Mouse (Mus musculus): ENCODE results near the gene Fbp2.

Gene Fbp2

DNA sequence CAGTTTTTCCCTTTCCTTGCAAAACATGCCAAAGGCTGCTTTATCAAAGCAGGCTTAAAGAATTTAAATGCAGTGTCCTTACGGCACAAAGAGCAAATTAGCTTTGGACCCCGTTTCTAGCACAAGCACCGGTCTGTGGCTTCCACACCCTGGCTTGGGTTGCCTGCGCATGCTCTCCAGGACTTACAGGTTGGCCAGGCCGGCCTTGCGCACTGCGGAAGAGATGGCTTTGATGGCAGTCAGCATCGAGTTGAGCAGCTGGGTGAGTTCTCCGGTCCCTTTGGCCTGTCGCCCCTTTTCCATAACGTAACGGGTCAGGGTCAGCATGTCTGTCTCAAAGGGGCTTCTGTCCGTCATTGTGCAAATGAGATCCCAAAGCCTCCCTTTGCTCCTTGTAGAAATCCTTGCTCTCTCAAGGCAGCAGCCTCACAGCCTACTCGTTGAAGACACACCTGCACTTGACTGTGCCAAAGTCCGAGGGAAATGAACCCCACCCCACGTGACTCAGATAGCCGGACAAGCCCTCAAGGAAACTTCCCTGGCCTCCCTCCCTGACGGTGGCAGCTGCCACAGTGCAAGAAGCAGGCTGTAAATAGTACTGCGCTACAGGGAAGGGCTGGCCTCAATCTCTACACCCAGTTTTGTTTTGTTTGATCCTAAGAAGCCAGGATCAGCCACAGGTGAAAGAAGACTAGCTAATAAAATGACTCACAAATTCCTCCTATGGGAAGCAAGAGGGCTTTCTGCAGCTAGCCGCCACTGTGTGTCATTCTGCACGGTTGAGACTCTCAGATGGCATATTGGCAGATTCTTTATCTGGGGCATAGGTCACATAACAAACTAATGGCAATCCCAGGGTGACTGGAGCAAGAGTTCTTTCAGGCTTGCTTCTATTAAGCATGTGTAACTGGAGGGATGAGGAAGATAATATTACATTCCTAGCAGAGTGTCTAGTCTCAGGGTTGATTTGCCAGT is at the start of gene Fbp2:
Gene Fbp2 (minus strand): TSS at position 482 of the 975 bp plus-strand sequence.
- no peak for DNase-seq (ENCODE audit: extremely low spot score)

DNA sequence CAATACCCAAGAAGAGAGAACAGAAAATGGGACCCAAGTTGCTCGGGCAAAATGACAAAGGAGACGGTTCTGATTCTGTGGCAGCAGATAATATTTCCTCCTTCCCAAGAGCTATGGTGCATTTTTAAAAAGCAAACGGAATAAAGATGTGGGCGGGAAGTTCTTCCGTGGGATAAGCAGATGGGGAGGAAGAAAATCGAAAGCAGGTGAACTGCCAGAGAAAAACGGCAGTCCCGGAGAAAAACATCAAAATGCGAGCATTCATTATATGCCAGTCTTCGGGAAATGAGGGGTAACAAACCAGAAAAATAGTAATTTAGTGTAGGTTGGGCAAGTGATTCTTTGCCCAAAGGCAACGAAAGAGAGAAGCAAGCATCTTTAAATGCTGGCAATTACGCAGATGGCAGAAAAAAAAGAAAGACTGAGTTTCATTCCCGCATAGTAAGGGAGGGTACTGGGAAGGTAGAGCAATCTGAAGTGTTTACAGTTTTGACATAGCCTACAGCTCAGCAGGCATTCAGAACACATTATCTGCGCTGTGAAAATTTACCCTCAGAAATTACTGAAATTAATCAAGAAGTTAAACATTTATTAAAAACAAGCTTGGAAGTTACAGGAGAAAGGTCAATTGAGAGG is 49.4 kb upstream of the Fbp2 start:
- no peak for DNase-seq (ENCODE audit: extremely low spot score)

DNA sequence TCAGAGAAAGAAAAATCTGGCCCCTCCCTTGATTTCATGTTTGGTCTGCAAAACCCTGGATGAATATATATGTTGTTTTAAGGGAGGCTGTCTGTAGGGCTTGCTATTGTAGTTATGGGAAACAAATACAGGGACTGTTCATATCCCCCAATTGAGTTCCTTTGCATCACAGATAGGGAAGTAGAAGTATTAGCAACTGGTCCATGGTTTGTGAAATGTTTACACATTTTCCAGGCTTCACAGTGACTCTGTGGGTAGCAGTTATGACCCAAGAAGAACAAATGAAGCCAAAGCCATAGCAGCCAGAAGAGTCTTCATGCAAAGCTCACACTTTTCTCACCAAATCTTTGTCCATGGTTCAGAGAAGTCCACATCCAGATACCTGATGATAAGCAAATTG is 42.9 kb upstream of the Fbp2 start:
- no peak for DNase-seq (ENCODE audit: extremely low spot score)

DNA sequence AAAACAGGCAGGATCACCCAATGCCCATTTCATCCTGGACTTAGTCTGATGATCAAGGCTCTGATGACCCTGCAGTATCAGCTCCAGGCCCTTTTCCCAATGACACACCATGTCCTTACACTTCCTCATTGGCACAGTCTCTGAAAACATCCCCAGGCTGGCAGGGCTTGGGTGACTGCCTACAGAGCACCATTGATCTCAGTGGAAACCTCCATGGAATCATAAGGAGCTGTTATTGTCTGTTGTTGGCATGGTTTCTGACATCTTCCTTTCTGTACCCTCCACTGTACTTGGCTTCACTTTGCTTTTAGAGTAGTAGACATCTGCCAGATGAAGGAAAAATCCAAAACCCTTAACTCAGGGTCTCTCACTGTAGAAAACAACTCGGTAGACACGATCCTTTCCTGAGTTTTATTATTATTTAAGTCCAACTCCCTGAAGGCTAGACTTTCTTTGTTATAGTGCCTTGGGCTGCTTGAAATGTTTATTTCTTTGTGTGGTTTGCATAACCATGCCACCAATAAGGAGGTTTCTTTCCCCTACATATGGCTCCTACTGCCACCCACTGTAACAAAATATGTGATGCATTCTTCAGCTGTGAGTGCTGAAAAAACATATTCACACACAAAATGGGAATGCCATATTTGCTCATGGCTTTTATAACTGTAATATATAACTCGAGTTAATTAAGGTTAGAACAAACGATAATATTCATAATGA is 39.9 kb upstream of the Fbp2 start:
- no peak for DNase-seq (ENCODE audit: extremely low spot score)

DNA sequence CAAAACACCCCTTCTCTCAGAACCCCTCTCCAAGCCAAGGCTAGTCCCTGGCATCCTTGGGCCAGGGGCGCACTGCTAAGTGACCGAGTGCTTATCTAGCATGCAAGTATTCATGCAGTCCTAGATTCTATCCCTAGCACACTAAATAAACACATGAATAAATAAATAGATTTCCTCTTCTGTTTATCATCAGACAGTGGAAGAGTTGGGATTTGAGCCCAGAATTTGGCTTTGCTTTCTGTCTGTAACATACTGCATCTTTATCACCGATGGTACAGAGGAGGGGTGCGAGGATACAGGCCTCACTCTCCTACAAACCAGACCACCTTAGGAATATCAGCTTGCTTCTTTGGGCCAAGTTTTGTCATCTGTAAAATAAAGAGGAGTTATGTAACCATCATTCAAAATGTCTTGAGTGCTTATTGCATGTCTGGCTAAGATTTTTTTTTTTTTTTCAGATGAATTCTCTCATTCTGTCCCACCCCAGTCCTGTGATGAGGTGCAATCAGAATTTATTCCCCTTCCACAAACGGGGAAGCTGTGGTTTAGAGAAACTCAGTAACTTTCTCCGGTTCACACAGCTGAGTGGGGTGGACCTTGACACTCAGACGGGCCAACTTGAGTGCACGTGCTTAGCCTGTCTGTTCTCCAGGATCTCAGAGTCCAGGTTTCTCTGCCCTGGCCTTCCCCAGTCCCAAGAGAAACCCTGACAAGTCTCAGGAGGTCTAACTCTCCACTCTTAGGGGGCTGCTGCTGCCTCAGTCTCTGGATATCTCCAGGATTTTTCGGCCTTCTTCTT is 35.0 kb upstream of the Fbp2 start:
- no peak for DNase-seq (ENCODE audit: extremely low spot score)

DNA sequence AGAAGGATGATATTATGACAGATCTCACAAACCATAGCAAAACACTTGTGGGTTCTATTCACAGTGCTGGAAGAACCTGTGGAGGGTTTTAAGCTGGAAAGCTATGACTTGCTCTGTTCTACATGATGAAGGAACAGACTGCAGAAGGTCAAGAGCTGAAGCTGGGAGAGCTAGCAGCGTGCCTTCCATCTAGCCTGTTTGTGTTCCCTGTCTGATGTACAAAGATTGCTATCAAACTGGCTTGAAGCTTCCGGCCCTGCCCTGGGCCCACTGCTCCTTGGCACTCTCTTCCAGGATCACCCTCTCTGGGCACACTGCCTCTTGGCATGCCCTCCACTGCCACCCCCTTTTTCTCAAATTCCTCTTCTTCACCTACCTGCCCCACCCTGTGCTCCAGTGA is 31.1 kb upstream of the Fbp2 start:
- no peak for DNase-seq (ENCODE audit: extremely low spot score)

DNA sequence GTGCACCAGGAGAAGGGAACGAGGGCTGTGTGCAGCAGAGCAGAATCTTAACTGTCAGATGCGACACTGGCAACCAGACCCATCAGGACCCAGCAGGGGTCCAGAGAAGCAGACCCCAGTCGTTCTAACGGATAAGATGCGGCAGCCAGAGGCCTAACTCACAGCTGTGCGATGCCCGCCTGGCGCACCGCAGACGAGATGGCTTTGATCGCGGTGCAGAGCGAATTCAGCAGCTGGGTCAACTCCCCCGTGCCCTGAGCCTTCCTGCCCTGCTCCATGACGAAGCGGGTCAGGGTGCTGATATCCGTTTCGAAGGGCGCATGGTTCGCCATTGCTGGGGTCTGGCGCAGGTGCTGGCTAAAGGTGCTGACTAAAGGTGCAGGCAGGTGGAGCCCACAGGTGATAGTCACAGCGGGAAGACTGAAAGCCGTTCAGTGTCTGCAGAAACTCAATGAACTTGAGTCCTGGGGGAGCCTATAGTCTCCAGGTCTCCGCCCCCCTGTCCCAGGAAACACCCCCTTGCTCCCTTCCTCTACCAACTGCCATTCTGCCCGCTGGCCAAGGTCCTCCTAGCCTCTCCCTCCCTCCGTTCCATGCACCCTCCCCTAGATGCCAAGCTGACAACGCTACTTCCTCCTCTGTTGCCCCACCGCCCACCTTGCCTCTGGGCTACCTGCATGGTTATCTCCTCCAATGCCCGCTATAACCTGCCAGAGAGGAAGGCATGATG is 29.7 kb upstream of the Fbp2 start, which contains the start of gene Fbp1:
Gene Fbp1 (minus strand): TSS at position 571 of the 730 bp plus-strand sequence.
- DNase-seq (ENCODE audit: extremely low spot score): no peak

DNA sequence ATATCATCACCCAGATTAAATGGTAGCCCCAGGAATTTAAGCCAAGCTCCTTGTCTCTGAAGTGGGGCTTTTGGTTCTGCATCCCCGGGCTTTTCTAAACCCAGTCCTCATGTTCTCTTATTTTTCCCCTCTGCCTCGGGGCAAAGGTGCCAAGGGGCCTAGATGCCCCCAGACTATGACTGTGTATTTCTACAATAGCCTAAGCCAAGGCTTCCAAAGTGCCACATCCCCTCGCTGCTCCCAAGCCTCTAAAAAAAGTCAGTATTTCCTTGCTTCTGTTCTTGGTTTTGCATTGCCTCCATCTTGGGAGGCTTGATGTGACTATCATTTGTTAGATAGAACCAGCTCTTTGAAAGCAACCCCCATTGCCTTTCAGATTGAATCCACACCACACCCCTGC is 26.3 kb upstream of the Fbp2 start:
- no peak for DNase-seq (ENCODE audit: extremely low spot score)

DNA sequence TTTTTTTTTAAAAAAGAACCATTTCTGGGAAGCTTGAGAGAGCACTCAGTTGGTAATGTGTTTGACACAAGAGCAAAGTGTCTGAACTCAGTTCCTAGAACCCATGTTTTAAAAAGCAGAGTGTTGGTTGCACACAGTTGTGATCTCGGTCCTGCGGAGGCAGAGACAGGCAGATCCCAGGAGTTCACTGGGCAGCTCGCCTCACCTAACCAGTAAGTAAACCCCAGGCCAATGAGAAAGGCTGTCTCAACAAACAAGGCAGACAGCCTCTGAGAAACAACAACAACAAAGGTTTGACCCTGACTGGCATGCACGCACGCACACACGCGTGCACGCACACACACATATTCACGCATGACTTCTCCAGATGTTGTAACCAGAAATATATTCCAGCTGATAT is 25.7 kb upstream of the Fbp2 start:
- no peak for DNase-seq (ENCODE audit: extremely low spot score)

DNA sequence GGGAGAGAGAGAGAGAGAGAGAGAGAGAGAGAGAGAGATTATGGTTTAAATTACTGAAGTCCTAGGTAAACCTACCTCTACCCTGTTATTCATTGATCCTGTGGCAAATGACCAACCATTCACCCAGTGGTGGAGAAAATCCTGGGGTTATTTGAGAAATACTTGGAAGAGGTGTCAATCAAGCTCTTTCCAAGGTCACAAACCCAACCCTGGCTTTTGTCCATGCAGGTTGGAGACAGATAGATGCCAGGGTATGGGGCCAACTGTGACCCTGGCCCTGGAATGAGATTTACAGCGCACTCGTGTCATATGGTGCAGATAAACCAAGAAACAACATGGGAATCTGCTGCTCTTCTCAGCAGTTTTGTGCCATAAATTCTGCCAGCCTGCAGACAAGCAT is 25.2 kb upstream of the Fbp2 start:
- DNase-seq (ENCODE audit: extremely low spot score): no peak

DNA sequence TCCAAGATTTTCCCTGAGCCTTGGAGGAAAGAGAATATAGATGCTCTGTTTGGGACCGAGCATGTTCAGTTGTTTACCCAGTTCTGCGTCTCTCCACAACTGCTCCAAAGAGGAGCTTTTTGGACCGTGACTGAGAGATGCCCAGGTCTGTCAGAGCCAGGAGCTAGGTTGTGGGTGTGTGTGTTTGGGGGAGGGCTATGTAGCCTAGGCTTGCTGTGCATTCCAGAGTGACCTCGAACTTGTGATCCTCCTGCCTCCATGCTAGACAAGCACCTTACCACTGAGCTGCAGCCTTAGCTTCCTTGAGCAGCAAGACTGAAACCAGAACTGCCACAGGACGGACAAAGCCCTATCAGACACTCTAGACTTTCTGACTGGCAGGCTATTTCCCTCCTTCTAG is 24.6 kb upstream of the Fbp2 start:
- DNase-seq (ENCODE audit: extremely low spot score): no peak

DNA sequence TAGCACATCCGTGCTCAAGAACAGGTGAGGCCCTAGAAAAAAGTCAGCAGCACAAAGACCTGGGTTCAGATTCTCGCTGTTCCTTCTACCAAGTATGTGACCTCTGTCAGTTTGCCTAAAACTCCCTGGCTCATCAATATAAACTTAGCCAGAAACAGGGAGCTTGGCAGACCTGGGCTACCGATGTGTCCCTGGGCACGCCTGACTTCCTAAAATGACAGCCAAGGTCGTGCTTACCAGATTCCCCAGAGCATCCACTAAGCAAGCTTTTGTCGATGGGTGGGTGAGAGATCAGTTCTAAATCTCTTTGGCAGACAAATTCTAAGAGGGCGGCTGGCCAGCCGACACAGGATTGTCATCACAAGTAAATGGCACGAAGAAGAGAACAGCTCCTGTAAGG is 23.1 kb upstream of the Fbp2 start:
- DNase-seq (ENCODE audit: extremely low spot score): no peak

DNA sequence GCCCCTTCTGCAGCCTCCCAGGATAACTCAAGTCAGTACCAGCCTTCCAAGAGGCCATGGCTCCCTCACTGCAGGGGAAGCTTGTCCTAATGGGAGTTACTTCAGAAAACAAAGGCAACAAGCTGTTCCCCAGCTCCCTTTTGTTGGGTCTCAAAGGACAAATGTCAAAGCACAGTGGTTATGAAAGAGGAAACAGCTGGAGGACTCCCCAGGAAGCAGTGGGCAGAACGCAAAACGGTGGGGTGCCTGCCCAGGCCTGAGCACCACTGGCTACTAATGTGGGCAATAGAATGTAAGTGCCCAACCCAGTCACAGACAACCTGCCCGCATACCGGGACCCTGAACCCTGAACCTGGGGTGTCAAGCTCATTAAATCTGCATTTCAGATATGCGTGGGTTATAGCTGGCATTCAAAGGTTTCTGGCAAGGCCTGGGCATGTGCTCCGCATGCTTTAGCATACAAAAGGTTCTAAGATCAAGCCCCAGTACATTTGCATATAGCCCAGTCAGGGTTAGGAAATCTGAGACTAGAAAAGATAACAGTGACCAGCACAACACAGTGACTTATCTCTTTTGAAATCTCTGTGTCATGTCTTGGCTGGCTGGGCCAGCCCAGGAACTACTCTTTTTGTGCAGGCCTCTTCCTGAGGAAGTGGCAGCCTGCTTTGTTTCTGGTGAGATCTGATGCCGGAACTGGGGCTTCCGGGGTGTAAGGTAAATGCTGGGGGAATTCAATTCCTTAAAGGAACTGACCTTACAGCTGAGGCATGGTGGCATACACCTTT is 21.8 kb upstream of the Fbp2 start:
- no peak for DNase-seq (ENCODE audit: extremely low spot score)

DNA sequence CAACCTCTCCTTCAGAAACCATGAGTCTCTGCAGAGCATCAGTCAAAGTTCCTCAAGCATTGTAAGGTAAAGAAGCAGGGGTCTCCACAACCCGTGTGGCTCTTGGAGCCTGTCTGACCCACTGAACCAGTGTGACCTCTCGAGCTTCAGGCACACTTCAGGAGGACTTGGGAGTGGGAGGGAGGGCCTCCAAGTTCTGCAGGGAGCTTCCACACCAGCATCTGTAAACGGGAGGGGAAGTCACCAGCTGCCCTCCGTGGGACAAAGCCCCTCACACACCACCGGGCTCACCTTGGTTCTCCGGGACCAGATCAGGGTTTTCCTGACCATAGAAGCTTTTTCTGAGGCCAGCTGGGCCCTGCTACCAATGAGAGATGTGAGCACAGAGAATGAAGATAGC is 21.2 kb upstream of the Fbp2 start:
- no peak for DNase-seq (ENCODE audit: extremely low spot score)

DNA sequence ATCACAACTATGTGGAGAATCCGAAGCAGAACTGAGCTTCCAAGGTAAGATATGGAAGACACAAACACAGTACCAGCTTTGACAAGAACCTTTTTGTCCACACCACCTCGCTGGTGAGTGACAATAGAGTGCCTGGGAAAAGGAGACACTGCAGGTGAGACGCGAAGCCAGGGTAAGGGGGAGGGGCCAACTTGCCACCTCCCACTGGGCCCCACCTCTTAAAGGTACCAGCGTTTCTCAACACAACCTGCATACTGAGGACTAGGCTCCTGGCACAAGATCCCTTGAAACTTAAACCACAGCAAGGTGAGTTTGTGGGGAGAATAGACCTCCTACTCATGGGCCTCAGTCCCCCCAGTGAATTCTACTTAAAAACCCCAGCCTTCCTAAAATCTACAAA is 19.0 kb upstream of the Fbp2 start:
- no peak for DNase-seq (ENCODE audit: extremely low spot score)

DNA sequence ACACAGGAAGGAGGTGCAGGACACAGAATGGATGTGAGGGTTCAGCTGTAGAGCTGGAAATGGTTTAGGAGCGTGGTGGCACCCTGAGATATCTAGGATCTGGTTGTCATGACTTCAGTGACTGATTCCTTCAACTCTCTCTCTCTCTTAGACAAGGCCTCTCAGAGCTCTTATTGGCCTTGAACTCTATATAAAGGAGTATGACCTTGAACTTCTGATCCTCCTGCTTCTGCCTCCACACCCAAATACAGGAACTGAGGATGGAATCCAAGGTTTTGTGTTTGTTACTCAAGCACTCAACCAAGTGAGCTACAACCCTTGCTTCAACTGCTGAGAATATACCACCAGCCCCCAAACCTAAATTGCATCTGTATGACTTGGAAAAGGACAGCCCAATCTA is 17.9 kb upstream of the Fbp2 start:
- DNase-seq (ENCODE audit: extremely low spot score): no peak

DNA sequence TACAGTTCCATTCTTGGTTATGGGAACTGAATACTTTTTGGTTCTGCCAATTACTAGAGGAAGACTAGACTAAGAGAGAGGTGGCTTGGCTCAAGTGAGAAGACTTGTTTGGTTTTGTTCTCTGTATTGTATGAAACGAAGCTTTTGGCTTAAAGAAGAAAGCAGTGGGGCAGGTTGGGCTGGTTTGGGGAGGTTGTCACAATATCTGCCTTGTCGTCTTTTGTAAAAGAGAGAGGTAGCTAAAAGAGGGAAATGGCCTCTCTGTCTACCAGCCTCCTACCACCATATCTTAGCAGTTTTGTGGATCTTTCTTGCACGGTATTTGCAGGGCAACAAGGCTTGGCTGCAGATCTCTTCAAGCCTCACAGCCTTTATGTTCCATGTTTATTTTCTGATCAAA is 14.0 kb upstream of the Fbp2 start:
- no peak for DNase-seq (ENCODE audit: extremely low spot score)

DNA sequence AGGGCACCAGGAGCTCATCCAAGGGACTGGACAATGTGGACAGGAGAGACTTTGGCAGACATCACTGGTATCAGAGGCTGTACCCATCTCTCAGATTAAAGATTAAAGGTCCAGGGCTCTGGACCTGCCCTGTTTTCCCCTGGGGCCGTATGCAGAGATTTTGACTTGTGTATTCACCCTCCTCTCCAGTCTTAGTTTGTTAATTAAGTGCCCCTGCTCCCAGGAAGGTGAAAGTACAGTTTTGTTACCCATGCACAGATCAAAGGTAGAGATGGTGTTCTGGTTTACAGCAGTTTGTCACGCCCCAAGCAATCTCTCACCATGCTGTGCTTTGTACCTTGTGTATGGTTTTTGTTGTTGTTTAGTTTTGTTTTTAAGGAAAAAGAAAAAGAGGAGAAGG is 12.4 kb upstream of the Fbp2 start:
- no peak for DNase-seq (ENCODE audit: extremely low spot score)

DNA sequence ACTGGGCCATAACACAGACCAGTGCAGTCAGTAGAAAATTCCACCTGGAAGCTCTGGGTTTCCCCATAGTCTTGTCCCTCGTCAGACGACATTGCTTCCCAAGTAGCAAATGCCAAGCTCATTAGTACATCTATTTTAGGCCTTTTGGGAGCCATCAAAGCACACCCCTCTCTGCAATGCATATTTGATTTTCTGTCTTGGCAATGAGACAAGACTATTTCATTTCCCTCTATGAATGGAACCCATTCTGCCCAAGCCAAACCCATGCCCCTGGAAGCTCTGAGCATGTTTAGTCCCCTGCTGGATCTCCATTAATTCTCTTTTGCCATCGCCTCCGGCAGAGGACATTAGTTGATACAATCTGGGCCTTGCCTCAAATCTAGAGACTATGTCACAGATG is 8.6 kb upstream of the Fbp2 start:
- DNase-seq (ENCODE audit: extremely low spot score): no peak

DNA sequence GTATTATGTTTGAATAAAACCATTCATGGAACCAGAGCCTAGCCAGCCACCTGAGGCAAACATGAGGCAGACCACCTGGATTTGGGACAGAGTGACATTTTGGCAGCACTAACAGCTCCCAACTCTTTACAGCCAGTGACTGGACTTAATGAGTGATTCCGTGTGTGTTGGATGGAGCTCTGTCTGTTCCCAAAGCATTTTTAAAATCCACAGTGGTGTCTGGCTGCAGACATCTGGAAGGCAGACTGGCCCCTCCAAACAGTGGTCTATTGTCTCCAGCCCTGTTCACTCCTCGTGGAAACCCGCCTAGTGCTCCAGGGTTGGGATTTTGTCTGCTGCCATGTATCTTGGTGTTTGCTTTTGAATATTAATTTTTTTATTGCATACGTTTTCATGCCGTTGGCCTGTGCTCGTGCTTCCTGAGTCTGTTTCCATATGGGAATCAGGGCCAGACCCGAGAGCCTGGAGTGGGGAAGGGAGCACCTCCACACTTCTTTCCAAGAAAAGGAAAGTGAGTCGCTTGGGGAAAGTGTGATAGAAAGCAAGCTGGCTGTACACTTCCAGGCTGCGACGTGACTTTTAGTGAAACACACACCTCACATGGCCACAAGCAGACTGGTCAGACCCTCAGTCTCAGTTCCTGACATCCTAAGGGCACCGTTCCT is 7.6 kb upstream of the Fbp2 start:
- DNase-seq (ENCODE audit: extremely low spot score): no peak
